Mouse (Mus musculus) central nervous system, embryonic 14 days (tissue): ENCODE measurements around the gene Gphn. TPM values are rescaled to one million over a fixed set of nuclear protein-coding genes. Genes with fewer than 3 reads are reported as not detected.

Source experiments
- polyA plus RNA-seq: library from polyadenylated mRNA; depleted of rRNA; stranded (reverse); fragments of >200 nt; gene quantifications from 2 replicates; pipeline ENCODE4 v1.2.3, GENCODE M21; 2012; rRNA removed

Gene Gphn
- polyA plus RNA-seq: 46.8 and 47.3 TPM in 2 replicates

DNA sequence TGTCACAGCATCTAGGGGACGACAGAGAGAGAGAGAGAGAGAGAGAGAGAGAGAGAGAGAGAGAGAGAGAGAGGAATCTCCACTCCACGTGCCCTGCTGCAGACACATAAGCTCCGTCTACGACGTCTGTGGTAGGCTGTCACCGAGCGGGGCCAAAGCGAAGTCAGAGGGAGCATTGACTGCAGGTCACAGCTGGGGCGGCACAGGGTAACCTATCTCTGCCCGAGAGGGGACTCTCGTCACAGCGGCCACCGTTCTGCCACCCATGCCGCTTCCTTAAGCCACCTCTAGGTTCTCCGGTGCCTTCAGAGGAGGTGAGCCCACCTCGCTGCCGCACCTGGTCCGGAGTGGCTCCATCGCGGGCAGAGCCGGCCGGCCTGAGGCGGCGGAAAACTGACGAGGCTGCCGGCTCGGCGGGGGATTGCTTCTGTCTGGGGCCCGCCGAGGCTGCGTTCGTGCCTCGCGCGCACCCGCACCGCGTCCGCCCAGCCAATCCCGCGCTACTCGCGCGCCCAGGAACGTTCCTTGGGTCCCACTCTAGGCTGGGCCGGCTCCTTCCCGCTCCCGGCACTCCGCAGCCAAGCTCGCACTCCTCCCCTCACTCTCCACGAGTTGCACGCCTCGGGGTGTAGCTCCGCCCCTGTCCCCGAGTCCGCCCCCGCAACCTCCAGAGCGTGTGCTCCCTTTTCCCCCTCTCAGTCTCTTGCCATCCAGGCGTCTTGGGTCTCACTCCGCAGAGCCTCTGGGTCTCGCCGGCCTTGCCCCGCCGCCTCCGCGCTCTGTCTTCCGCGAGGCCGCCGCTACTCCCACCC lies at the start of gene Gphn:
Gphn (plus strand) TSS at position 673 of the 812 bp plus-strand sequence.

DNA sequence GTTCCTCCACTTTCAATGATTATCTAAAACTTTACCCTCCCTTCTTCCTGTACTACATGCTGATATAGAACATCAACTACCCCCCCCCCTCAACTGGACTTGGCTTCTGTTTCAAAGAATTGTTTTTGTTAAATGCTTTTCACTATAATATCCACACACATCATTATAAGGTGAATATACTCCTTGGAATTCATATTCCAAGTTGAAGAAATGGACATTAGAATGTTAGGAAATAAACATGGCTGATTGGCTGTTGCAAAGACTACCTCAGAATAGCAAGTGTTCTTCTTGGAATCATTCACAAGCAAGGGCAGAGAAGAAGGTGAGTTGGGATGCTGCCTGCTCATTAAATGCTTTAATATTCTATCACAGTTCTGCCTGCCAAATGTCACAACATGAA lies 32.2 kb upstream of the Gphn start, which contains the start of gene Gm6657:
Gm6657 (plus strand) TSS at position 301 of the 400 bp plus-strand sequence.

DNA sequence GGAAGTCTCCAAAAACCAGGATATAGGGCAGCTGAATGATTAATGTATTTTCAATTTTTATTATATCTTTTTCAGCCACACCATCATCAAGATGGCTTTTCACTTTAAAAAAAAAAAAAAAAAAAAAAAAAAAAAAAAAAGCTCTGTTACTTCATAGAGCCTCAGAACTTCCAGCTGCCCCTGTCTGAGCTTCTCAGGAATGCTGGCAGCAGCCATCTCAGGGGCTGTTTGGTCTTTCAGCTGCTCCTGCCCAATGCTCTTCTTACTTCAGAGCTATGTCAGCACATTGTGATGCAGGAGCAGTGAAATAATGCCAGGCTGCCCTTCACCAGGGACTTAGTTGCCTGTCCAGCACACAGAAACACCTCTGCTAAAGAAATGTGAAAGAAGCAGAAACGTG lies 465.1 kb downstream of the Gphn start, which contains the start of gene Fam71d:
Fam71d (plus strand) TSS at position 211 of the 400 bp plus-strand sequence.

Other genes with a start within 250 kb of the Gphn start
- gene Gm6657, start 32.1 kb upstream of the Gphn start, polyA plus RNA-seq: not detected in 2 replicates